Mouse (Mus musculus): ENCODE data around the gene Timp3. TPM values are rescaled to one million over a fixed set of nuclear protein-coding genes. Genes with fewer than 3 reads are reported as not detected.

Timp3 gene
- total RNA-seq, 2 experiments from 2014 or later, result 314 to 316 TPM

DNA sequence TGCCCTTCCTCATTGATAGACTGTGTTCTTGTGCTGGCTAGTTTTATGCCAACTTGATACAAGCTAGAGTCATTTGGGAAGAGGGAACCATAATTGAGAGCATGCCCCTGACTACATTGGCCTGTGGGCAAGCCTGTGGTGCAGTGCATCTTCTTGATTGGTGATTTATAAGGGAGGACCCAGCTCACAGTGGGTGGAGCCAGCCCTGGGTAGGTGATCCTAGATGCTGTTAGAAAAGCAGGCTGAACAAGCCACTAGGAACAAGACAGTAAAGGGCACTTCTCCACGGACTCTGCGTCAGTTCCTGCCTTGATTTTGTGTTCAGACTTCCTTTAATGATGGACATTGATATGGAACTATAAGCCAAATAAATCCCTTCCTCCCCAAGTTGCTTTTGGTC lies 84.5 kb downstream of the Timp3 start:
- DNase-seq (ENCODE audit: low spot score in 2 of 2), result no peak

DNA sequence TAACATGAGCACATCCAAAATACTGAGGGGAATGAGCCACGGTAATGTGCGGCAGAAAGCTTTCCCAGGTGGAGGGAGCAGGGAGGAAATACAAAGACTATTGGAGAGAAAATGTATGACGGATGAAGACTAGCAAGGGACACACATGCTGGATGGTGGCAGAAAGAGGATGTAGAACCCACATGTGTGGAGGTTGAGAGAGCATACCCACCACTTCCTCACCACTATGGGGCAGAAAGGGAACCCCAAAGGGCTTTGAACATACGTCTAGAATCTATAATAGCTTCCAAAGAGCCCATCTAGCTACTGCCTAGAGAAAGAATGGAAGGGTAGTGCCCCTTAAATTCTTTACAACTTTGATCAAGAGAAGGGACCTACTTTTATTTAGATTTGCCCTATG lies 85.5 kb downstream of the Timp3 start:
- no peak for DNase-seq (ENCODE audit: low spot score in 2 of 2)

DNA sequence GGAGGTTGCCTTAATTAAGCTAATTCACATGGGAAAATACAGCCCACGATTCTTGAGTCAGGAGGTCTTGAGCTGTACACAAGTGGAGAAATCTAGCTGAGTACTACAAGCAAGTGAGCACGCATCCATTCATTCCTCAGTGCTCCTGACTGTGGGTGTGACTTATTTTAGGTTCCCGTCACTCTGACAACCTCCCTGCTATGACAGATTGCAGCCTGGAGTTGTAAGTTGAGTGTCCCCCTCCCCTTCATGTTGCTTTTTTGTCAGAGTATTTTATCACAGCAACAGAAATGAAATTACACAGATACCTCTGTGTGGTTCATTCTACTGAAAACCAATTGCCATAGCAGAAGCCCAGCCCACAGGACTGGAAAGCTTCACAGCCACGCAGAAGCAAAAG lies 86.1 kb downstream of the Timp3 start:
- DNase-seq (ENCODE audit: low spot score in 2 of 2), result no peak

DNA sequence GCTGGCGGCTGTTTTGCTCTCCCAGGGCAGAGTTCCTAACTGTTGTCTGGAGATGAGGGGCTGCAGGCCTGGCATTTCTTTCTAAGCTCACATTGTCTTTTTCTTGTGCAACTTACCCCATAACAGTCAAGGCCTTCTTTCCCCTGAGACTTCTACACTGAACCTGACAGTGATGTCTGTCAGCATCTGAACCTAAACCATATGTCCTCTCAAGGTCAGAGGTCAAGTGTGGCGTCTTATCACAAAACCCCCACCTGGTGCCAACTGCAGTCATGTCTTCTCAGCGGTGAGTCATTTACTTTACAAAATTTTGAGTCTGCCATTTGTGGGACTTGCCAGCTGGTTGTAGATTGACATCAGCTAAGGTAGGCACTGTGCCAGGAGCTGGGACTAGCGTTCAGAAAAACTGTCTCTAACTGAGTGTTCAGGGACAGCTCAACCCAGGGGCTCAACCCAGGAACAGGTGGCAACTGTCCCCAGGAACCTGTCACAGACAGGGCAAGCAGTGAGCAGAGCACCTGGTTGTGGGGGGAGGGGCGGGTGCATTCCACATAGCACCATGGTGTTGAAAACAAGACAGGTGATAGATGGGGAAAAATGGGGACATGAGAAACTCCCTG lies 87.8 kb downstream of the Timp3 start:
- DNase-seq (ENCODE audit: low spot score in 2 of 2), result no peak

DNA sequence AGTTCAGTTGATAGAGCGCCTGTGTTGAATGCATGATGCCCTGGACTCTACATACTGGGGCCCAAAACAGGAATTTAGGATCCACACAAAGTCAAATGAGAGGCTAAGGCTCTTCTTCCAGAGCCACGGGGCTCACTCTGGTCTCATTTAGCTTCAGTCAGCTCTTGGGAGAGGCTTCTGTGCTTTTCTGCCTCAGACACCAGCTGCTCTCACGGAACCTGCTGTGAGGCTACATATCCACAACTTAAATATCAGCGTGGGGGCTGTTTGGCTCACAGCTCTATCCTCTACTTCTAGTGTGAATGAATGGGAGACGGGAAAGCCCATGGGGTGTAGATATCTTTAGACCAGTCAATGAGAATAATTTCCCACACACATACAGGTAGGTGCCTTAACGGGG lies 88.6 kb downstream of the Timp3 start:
- DNase-seq (ENCODE audit: low spot score in 2 of 2), result no peak

DNA sequence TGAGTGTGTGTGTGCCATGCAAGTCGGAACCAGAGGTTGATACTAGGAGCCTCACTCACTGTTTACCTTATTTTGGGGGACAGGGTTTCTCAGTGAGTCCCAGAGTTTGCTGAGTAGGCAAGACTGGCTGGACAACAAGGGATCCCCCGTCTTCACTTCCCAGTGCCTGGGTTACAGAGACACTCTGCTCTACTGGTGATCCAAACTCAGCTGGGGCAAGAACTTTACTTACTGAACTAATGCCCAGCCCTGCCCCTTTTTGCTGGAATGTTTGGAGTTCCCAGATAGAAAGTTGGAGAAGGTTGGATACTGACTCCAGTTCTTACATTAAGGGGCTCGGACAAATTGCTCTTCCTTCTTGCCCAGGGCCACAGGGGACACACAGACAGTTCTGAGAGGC lies 89.2 kb downstream of the Timp3 start:
- no peak for DNase-seq (ENCODE audit: low spot score in 2 of 2)

DNA sequence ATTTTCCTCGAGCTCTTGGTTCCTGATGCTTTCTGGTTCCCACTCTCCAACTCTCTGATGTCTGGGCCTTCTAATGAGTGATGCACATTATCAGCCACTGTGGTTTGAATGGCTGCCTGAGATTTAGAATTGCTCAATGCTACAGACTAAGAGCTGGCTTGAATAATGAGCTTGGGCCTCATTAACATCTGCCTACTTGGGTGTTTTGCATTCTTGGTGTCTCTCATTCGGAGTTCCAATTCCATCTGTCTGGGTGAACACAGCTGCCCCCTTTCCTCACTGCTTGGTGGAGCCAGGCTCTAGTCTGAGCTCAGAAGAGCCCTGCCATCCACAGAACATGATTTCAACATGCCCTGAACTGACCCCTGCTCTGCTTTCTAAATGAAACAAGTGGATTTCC lies 89.7 kb downstream of the Timp3 start:
- no peak for DNase-seq (ENCODE audit: low spot score in 2 of 2)

DNA sequence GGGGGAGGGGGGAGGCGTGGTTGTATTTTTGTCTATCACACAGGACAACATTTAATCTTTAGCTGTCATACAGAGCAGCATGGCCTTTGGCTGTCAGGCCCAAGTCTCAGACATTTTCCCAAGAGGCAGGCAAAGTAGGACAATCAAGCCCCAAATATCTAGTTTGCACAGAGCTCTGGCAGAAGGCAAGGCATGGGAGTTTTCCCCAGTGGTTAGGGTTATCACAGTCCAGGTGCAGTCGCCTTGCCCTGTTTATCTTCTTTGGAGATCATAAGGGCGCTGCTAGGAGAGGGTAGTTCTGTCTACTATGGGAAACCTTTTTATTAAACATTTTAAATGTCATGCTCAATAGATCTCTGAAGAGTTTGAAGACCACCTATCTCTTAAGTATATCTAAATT lies 92.2 kb downstream of the Timp3 start:
- DNase-seq (ENCODE audit: low spot score in 2 of 2), result no peak

DNA sequence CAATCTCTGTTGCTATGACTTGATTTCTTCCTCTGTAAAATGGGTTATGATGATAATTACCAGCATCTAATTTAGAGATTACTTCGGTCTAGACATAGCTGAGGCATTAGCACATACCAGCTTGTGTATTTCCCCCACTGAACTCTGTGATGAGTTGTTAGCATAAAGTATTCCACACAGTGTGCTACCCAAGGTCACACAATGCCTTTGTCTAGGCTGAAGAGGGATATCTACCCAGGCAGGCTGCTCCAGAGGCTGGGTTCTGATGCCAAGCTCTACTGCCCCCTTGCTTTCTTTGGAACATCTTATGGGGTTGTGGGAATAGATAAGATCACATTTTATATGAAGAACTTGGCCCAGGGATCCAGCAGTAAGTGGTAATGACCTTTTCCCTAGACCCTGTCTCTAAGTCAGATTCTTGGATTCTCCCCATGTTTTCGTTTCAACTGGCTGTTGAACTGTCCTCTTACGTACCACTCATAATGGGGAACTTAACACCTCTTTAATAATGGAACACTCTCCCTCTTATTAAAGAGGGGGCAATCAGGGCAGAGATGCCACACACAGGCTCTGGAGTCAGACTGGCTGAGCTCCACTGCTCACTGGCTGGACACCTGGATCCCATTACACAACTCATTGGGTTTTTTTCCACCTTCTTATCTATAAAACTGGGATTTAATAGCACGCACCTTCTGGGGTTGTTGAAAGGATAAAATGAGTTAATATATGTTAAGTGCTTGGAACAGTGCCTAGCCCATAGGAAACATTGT lies 97.6 kb downstream of the Timp3 start:
- DNase-seq (ENCODE audit: low spot score in 2 of 2), result no peak

DNA sequence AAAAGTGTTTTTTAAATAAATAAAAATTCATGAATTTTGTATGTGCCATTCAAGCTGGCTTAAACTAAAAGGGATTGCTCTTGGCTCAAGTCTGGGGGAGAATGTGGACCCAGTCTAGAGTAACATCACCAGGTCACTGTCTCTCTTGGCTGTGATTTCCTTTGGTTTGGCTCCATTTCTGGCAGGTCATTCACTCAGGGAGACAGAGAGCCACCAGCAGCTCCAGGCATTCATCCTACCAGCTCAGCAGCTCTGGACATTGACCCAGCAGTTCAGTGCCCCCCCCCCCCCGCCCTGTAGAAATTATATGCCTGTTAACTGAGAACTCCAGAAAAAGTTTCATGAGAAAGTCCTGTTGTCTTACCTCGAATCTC lies 98.2 kb downstream of the Timp3 start:
- DNase-seq (ENCODE audit: low spot score in 2 of 2), result no peak

Other genes with a start within 250 kb of the Timp3 start
- gene Syn3, start 198.5 kb downstream of the Timp3 start, total RNA-seq (2021), result 1 to 10 TPM; 5.0 to 6.8 TPM